Mouse (Mus musculus): ENCODE data around the gene Iqcf1. TPM values are rescaled to one million over a fixed set of nuclear protein-coding genes. Genes with fewer than 3 reads are reported as not detected.

Gene Iqcf1
- not detected in 2 replicates for polyA plus RNA-seq (2012; rRNA removed; ENCODE audit: low replicate concordance)

GRCm38 (mm10) chr9:106499667-106500066 lies at the start of gene Iqcf1:
Gene Iqcf1, plus strand, starts transcription at chr9:106499967.

DNA sequence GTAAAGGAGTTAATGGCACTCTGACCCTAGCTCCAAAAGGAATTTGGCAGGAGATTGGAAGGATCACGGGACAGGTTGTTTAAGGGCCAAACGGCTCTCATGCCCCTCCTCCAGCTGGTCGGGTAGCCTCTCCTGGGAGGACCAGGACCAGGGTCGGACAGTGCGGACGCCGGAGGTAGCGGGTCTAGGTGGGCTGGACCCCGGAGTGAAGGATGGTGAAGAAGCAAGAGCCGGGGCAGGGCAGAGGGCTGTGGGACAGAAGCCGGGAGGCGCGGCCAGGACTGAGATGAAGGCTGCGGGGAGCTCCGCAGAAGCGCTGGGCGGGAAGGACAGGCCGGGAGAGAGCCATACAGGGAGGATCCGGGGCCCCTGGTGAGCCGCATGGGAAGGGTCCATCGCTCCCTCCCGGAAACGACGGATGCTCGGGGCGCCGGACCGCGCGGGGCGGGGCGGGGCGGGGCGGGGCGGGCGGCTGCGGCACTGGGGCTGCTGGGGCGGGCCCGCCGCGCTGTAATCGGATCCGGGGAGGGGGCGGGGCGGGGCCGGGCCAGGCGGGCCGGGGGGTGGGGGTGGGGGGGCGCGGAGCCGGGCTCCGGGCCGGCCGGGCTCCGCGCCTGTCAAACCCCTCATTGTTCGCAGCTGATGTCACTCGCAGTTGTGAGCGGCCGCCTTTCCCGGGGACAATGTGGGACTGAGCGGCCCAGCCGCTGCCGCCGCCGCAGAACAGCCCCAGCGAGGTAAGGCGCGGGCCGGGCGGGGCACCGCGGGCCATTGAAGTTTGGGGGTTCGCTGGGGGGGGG lies 46.3 kb upstream of the Iqcf1 start, which contains the start of gene Pcbp4:
Gene Pcbp4 (plus strand): TSS at position 21 of the 800 bp plus-strand sequence.

DNA sequence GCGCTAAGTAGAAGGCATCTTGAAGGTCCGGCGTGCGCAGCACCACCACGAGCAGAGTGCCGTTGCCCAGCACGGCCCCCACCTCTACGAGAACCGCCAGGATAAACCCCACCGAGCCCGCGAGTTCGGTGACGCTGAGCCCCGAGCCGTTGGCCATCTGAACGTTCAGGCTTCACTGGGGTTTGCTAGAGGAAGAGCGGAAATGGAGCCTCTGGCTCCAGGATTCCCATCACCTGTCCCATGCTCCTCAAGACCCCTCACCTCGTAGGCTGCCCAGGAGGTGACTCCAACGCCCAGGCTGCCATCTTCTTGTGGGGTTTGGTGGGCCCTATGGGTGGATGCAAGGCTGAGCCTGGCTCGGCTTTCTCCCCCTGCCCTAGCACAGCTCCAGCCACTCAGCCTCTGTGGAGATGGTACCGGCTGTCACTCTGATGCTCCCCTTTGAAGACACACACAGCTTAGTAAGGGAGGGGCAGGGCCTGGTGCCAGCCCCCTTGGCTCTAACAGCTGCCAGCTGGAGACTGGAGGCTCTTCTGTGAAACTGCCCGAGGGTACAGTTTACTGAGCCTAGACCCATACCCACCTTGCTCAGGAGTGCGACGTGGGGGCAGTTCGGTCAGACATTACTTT lies 34.1 kb upstream of the Iqcf1 start, which contains the start of gene Gpr62:
Gene Gpr62 (minus strand): TSS at position 368 of the 630 bp plus-strand sequence.

GRCm38 (mm10) chr9:106475663-106476001 lies 24.1 kb upstream of the Iqcf1 start, which contains the start of gene Rrp9:
Gene Rrp9, plus strand, starts transcription at chr9:106475963.

GRCm38 (mm10) chr9:106476924-106477484 lies 22.8 kb upstream of the Iqcf1 start, which contains the start of gene Parp3:
Gene Parp3, minus strand, starts transcription at chr9:106476949.

GRCm38 (mm10) chr9:106514273-106514672 lies 14.5 kb downstream of the Iqcf1 start, which contains the start of gene Iqcf5:
Gene Iqcf5, plus strand, starts transcription at chr9:106514573.

Other genes starting within 250 kb of the Iqcf1 start
- 8.3 and 11.1 TPM in 2 replicates for gene Poc1a, start 218.9 kb upstream of the Iqcf1 start, polyA plus RNA-seq (2012; rRNA removed; ENCODE audit: low replicate concordance)
- 46.7 and 83.4 TPM in 2 replicates for gene Dusp7, start 131.3 kb upstream of the Iqcf1 start, polyA plus RNA-seq (2012; rRNA removed; ENCODE audit: low replicate concordance)
- gene Rpl29, start 70.5 kb upstream of the Iqcf1 start, polyA plus RNA-seq (2012; rRNA removed; ENCODE audit: low replicate concordance), result 462 and 751 TPM in 2 replicates
- gene Acy1, start 61.6 kb upstream of the Iqcf1 start, polyA plus RNA-seq (2012; rRNA removed; ENCODE audit: low replicate concordance), result 11.5 and 16.5 TPM in 2 replicates
- gene Abhd14b, start 52.5 kb upstream of the Iqcf1 start, polyA plus RNA-seq (2012; rRNA removed; ENCODE audit: low replicate concordance), result 80.4 and 111 TPM in 2 replicates
- 53.8 and 72.6 TPM in 2 replicates for gene Abhd14a, start 52.3 kb upstream of the Iqcf1 start, polyA plus RNA-seq (2012; rRNA removed; ENCODE audit: low replicate concordance)
- gene Pcbp4, start 46.7 kb upstream of the Iqcf1 start, polyA plus RNA-seq (2012; rRNA removed; ENCODE audit: low replicate concordance), result 78.7 and 126 TPM in 2 replicates
- 0.40 TPM in 1 of 2 replicates, not detected in the other for gene Gpr62, start 34.0 kb upstream of the Iqcf1 start, polyA plus RNA-seq (2012; rRNA removed; ENCODE audit: low replicate concordance)
- gene Rrp9, start 24.0 kb upstream of the Iqcf1 start, polyA plus RNA-seq (2012; rRNA removed; ENCODE audit: low replicate concordance), result 22.3 and 41.2 TPM in 2 replicates
- 91.3 and 199 TPM in 2 replicates for gene Parp3, start 23.0 kb upstream of the Iqcf1 start, polyA plus RNA-seq (2012; rRNA removed; ENCODE audit: low replicate concordance)
- gene Iqcf5, start 14.6 kb downstream of the Iqcf1 start, polyA plus RNA-seq (2012; rRNA removed; ENCODE audit: low replicate concordance), result not detected in 2 replicates
- gene Iqcf3, start 61.7 kb downstream of the Iqcf1 start, polyA plus RNA-seq (2012; rRNA removed; ENCODE audit: low replicate concordance), result not detected in 2 replicates
- gene Iqcf4, start 71.0 kb downstream of the Iqcf1 start, polyA plus RNA-seq (2012; rRNA removed; ENCODE audit: low replicate concordance), result not detected in 2 replicates
- not detected in 2 replicates for gene Iqcf6, start 126.6 kb downstream of the Iqcf1 start, polyA plus RNA-seq (2012; rRNA removed; ENCODE audit: low replicate concordance)
- gene Grm2, start 156.1 kb downstream of the Iqcf1 start, polyA plus RNA-seq (2012; rRNA removed; ENCODE audit: low replicate concordance), result not detected in 2 replicates
- 142 and 168 TPM in 2 replicates for gene Tex264, start 186.0 kb downstream of the Iqcf1 start, polyA plus RNA-seq (2012; rRNA removed; ENCODE audit: low replicate concordance)